Mouse (Mus musculus): Measurements from ENCODE around the gene Hoxd8.

Gene Hoxd8

DNA sequence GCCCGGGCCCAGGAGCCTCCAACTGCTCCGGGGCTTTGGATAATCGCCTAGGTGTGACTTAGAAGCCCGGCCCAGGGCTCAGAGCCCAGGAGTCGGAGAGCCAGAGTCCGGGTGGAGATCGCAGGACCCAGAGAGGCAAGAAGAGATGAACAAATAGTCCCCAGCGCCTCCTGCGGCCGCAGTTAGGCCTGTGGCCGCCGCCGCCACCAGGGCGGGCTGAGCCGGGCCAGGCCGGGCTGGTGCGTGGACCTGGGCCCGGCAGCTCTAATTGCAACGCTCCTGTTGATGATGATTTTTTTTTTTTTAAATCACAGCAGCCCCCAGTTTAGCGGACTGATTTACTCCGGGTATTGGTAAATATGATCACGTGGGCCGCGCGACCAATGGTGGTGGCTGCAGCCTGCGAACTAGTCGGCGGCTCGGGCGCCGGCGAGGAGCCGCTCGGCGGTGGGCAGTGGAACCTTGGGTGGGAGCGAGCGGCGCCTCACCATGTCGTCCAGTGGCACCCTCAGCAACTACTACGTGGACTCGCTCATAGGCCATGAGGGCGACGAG, 6.8 kb upstream of the Hoxd8 start, which contains the start of gene Hoxd9:
Gene Hoxd9 (plus strand): TSS at position 161 of the 555 bp plus-strand sequence.
- DNase-seq (ENCODE audit: extremely low read depth, insufficient read length, low spot score), result no peak

DNA sequence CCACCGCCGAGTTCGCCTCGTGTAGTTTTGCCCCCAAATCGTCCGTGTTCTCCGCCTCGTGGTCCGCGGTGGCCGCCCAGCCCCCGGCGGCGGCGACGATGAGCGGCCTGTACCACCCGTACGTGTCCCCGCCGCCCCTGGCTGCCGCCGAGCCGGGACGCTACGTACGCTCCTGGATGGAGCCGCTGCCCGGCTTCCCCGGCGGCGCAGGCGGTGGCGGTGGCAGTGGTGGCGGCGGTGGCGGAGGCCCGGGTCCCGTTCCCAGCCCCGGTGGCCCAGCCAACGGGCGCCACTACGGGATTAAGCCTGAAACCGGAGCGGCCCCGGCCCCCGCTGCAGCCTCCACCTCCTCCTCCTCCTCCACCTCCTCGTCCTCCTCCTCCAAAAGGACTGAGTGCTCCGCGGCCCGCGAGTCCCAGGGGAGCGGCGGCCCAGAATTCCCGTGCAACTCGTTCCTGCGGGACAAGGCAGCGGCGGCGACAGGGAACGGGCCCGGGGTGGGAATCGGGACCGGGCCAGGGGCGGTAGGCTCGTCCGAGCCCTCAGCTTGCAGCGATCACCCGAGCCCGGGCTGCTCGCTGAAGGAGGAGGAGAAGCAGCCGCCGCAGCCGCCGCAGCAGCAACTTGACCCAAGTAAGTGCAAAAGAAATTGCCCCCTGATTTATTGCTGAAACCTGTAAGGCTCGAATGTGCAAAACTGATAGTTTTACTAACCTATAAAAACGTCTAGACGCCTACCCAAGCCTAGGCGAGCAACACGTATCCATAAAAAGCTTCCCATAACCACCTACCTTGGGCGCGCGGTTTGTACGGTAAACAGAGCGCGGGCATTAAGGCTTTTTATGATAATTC, 6.0 kb upstream of the Hoxd8 start:
- no peak for DNase-seq (ENCODE audit: extremely low read depth, insufficient read length, low spot score)

DNA sequence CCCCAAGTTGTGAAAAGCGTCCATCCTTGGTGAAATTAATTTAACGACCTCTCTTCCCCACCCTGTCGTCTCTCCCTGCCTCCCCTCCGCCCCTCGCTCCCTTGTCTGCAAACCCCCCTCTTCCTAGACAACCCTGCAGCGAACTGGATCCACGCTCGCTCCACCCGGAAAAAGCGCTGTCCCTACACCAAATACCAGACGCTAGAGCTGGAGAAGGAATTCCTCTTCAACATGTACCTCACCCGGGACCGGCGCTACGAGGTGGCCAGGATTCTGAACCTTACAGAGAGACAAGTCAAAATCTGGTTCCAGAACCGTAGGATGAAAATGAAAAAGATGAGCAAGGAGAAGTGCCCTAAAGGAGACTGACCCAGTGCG, 5.4 kb upstream of the Hoxd8 start:
- no peak for DNase-seq (ENCODE audit: extremely low read depth, insufficient read length, low spot score)

DNA sequence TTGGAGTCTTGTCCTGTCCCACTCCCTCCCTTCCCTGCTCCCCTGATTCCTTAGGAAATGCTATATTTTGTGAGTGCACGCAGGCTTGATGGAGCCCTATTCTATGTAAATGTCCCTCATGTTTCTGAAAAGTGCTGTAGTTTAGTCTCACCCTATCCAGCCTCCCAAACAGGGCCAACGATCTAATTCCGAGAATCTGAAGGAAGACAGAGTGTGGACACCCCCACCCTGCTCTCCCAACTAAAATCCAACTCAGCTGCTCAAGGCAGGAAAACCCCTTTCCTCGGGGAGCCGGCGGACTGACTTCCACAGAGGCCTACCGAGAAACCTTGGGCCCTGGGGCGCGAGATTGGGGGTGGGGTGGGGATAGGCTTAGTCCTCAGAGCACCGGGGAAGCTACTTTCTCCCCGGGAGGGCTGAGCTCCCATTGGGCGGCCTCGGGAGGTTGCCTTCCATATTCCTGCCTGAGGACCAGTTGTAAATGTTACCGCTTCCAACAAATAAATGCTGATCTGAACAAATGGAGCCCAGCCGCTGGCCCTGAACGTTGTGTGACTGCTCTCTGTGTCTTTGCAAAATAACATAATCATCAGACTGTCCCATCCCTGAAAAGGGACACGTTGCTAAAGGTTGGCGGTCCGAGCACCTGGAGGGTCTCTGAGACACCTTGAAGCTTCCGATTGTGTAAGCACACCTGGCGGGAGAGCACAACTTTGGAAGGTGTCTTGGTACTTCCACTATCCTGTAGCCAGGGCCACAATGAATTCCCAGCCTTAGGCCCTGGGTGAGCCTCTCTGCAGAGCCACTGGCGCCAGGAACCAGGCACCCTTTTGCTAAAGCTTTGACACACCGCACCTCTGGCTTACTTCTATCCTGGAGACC, 4.5 kb upstream of the Hoxd8 start:
- DNase-seq (ENCODE audit: extremely low read depth, insufficient read length, low spot score), result no peak

DNA sequence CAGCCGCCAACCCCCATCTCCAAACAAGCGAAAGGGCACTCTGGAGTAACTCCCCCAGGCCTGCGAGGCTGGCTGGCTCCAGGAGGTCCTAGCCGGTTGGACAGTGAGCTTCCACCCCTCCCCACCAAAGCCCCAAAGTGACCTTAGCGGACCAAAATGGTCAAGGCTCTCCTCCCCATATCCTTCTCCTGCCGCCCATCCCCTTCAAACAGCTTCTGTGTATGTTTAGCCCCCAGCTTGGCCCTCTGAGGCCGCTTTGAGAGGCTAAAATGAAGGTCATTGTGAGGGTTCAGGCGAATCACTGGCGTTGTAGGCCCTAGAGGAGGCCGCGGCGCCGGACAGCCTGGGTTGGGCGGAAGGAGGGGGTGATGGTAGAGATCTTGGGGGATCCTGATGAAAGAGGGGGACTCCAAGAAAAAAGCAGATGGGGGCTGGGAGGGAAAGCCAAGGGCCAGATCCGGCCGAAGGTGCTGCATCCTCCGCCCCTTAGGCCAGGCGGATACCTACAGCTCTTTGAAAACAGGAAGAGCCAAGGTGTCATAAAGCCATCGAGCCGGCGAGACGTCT, 3.8 kb upstream of the Hoxd8 start:
- DNase-seq (ENCODE audit: extremely low read depth, insufficient read length, low spot score), result no peak

DNA sequence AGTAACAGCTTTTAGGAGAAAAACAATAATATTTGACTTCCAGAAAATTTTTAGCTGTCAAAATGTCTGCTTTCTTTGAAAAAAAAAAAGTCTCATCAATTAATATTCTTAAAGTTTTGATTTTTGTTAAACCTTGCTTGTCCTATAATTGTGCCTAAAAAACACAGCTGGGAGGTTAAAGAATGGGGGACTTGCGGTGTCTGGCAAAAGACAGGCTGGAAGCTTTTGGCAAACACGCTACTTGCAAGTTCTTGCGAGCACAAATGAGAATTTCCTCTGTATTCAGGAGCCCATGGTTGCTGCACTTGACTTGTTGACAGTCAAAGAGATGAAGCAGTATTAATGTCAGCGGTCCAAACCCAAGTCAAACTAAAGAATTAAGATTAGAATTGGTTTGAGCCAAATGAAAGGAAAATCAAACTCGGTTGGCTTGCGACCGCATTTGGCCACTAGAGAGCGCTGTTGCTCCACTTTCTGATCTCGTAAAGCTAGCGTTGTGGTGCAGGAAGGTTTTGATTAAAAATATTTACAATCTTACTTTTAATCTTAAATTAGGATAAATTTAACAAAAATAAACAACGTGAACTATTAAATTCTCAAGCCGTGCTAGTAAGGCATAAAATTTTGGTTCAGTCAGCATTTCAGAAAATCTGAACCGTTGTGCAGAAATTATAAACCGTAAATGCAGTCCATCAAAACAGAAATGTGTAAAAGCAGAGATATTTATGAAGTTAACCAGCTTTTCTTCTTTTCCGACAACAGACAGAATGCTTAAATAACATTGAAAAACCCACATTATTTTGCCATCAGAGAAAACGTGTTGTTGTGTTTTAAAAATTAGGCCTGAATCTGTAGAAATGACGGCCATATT, 2.2 kb upstream of the Hoxd8 start:
- no peak for DNase-seq (ENCODE audit: extremely low read depth, insufficient read length, low spot score)

DNA sequence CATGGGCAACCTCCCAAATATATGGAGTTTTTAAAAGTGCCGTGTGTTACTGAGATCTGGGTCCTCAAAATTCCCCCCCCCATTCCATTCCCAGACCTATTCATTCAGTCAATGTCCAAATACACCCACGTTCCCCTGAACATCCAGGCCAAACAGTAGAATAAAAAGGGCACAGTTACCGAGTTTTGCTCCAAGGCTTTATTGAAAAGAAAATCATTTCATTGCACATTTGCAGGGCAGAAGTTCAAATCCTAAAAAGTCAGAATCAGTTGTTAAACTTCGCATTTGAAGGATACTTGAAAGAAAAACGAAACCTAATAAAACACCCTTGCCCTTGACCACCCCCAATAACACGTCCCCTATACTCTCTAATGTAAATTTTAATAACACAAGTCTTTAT, 1.6 kb upstream of the Hoxd8 start:
- DNase-seq (ENCODE audit: extremely low read depth, insufficient read length, low spot score), result no peak

DNA sequence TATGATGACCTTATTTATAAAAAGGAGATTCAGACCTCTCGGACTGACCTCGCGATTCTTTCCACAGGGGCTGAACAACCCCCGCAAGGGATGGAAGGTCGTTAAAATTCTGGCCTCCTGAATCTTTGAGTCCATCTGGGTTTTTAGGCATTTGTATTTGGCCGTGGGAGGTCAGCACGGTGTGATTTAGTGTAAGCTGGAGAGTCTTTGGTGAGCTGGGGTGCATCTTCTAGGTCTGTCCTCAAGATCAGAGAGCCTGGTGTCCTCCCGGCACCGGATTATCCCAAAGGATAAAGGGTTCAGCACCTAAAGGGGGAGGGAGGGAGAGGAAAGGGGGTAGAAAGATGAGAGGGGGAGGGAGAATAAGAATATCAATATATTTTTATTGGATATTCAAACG, 1.1 kb upstream of the Hoxd8 start:
- DNase-seq (ENCODE audit: extremely low read depth, insufficient read length, low spot score), result no peak

DNA sequence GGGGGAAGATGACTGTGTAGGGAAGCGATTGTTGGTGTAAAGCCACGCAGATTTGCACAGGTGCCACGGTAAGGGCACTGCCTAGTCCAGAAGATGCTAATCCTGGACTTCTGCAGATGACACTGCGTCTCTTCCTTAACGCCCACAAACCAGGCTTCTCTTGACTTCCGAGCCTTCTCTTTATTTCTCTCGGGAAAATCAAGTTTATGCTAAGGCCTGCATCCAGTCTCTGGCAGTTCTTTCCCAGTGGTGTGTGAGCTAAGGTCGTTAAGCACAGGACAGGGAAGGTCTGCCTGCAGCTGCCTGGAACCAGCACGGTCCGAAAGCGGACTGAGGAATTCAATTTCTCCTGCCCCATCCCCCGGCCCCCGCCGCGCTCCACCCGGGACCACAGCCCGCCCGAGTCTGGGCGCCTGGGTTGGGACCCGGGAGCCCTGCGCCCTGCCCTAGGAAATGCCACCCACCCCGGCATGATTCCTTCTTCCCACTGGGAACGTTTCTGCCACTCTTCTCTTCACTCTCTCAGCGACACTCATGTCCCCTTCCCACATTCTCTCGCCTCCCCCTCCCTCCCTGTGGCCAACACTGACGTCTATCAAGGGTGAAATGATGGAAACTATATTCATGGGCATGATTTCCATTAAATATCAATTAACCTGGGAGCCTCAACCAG, 559 bp upstream of the Hoxd8 start:
- no peak for DNase-seq (ENCODE audit: extremely low read depth, insufficient read length, low spot score)

DNA sequence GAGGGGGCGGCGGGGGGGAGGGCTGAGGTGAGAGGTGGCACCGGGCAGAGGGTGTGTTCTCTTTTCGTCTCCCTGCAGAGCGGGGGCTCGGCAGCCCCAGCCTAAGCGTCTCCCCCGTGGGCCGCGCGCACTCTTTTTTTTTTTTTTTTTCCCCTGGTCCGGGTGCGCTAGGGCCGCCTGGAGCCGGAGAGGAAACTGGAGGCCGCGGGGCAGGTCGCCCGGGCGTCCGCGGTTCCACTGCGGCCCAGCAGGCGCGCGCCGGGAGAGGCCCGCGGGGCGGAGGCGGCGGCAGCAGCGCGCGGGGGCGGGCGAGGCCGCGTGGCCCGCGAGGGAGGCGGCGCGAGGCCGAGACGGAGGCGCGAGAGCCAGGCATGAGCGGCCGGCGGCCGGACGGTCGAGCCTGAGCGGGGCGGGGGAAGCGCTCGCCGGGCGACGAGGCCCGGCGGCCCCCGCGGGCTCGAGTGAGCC, 618 bp downstream of the Hoxd8 start:
- DNase-seq (ENCODE audit: extremely low read depth, insufficient read length, low spot score), result no peak

DNA sequence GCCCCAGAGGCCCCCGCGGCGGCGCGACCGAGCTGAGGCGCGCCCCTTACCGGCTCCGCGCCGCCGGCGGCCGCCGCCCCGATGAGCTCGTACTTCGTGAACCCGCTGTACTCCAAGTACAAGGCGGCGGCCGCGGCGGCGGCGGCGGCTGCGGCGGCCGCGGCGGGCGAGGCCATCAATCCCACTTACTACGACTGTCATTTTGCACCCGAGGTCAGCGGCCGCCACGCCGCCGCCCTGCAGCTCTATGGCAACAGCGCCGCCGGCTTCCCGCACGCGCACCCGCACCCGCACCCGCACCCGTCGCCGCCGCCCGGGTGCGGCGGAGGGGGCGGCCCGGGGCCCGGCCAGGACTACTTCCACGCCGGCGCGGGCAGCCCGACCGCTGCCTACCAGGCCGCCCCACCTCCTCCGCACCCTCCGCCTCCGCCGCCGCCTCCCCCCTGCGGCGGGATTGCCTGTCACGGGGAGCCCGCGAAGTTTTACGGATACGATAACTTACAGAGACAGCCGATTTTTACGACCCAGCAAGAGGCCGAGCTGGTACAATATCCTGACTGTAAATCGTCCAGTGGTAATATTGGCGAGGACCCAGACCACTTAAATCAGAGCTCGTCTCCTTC, 1.2 kb downstream of the Hoxd8 start:
- no peak for DNase-seq (ENCODE audit: extremely low read depth, insufficient read length, low spot score)

DNA sequence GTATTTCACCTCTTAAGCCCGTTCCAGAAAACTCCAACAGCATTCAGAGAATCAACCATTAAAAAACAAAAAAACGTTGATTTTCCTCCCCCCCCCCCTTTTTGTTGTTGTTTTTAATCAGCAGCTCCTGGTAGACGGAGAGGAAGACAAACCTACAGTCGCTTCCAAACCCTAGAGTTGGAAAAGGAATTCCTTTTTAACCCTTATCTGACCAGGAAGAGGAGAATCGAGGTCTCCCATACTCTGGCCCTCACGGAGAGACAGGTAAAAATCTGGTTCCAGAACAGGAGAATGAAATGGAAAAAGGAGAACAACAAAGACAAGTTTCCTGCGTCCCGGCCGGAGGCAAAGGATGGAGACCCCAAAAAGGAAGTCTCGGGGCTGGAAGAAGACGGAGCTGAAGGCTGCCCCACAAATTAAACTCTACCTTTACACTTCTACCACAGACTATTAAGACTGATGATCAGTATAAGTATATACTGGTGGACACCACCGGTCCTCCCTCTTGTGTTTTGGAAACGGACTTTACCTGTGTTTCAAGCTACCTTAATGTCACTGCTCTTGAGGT, 2.1 kb downstream of the Hoxd8 start:
- DNase-seq (ENCODE audit: extremely low read depth, insufficient read length, low spot score), result no peak

DNA sequence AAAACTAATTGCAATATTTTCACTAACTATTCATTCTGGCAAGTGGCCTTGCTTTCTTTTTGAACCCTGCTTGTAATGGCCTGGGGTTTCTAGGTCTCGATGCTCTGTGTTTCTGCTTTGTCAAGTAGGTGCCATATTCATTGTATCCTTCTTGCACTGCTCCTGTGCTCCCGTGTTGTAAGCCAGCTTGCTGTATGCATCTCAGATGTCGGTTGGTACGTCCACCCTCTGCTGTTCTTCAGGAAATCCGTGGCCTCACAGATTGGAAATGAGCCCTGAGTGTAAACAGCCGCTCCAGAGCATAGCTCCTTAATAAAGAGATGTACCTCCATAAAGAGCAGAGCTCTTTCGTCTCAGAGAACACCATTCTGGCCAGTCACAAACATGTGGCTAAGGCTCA, 3.2 kb downstream of the Hoxd8 start:
- DNase-seq (ENCODE audit: extremely low read depth, insufficient read length, low spot score), result no peak

DNA sequence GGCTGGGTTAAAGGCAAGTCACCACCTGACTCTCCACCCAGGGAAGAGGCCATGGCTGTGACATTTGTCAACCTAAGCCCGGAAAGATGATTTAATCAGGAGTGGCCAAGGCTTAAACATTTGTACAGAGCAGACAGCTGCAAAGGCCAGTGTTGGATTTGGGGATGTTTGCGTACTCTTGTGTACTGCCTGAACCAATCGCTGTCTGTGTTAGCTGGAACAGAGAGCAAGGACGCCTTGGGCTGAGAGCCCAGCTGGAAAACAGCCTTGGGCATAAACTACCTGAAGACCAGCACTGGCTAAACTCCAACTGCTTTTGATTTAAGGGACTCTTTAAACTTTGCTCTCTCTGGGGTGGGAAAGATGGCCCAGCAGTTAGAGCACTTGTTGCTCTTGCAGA, 4.3 kb downstream of the Hoxd8 start:
- no peak for DNase-seq (ENCODE audit: extremely low read depth, insufficient read length, low spot score)

DNA sequence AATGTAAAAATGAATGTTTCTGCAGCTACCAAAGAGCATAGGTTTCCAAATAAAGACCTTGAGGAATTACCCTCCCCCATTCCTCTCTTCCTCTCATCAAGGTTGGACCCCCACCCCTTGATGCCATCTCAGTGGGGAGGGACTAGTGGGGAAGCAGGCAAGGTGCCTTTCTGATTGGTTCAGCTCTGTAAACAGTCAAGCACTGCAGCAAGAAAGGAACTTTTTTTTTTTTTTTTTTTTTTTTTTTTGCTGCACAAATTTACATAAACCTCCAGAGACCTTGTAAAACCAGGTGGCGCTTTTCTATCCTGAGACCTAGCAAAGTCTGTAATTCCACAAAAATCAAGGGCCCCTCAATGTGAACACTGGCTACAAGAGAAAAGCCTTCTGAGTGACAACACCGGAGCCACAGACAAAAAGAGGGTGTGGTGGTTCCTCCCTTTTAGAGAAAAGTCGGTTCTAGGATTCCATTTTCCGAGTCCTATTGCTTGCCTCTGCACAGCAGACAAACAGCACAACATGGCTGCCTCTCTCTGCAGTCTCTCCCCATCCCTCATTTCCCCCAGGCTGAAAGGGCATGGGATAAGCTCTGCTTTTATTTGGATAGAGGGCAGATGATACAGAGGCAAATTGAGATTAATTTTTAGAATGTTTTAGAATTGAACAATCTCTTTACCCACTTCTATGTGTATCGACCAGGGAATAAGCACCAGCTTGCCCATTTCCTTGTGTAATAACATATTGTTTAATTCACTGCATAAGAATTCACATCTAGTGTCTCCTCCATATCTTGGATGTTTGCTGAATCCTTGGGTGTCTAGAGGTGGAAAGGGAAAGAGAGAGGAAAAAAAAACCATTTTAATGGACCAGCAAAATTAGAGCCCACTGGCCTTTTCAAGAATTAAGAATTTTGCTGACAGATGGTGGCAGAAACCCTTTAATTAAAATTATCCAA, 5.3 kb downstream of the Hoxd8 start:
- DNase-seq (ENCODE audit: extremely low read depth, insufficient read length, low spot score), result no peak

DNA sequence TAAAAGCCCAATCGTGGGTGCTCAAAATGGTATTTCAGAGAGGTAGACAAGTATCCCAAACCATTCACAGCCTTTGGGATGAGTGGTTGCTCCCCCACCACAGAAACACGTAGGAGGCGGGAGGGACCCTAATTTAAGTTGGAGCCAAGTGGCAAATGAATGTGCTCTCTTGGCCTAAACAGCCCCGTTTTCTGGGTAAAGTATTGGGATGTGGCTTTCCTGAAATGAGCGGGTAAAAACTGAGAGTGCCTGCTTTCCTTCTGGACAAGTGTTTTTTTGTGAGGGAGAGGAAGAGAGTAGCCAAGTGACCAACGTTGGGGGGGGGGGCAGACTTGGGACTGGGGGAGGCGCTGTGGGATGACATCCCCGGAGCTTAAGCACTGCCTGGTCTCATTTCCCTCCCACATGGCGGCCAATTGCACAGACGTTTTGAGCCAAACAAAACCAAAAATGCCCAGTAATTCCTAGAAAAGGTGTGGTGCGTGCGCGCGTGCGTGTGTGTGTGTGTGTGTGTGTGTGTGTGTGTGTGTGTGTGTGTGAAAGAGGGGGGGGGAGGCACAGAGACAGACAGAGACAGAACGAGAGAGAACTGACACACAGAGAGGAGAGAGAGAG, 6.6 kb downstream of the Hoxd8 start:
- DNase-seq (ENCODE audit: extremely low read depth, insufficient read length, low spot score), result no peak

Measured in 3134 (cell line).